Mouse (Mus musculus): ENCODE measurements around the gene Fancc.
A peak's percentile ranks its signal among the peaks of the same experiment; 100 is the strongest.

DNA sequence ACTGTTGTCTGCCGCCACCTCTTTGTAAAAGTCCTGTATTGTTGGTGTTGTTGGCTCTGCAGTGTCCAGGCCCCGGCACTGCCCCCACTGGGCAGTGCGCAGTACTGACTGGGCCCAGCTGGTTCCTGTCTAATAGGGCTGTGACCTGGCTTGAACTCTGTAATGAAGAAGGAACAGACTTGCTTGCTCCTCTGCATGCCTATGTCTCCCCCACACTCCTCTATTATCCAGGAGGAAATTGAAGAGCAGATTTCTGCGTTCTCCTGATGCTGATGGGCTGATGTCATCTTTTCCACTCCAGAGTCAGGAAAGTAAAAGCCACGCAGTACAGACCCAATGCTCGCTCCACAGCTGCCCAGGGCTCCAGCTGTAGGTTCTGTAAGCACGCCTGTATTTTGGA lies 240.3 kb downstream of the Fancc start:
- TF ChIP-seq CTCF (conservative IDR thresholded peaks at IDR 0.05; ENCODE audit: insufficient read depth, insufficient read length, low read depth, low read length): peak; percentile 64
- no peak for TF ChIP-seq POLR2A (IDR thresholded peaks at IDR 0.05; ENCODE audit: low read depth, low read length)

Data from kidney, adult 2 months (tissue).